Mouse (Mus musculus): ENCODE measurements around the gene Kmt2b. TPM values are rescaled to one million over a fixed set of nuclear protein-coding genes. Genes with fewer than 3 reads are reported as not detected.

Gene Kmt2b
- total RNA-seq (2022) = 10 to 100 TPM; 44.1 to 60.2 (median 56.1) TPM

DNA sequence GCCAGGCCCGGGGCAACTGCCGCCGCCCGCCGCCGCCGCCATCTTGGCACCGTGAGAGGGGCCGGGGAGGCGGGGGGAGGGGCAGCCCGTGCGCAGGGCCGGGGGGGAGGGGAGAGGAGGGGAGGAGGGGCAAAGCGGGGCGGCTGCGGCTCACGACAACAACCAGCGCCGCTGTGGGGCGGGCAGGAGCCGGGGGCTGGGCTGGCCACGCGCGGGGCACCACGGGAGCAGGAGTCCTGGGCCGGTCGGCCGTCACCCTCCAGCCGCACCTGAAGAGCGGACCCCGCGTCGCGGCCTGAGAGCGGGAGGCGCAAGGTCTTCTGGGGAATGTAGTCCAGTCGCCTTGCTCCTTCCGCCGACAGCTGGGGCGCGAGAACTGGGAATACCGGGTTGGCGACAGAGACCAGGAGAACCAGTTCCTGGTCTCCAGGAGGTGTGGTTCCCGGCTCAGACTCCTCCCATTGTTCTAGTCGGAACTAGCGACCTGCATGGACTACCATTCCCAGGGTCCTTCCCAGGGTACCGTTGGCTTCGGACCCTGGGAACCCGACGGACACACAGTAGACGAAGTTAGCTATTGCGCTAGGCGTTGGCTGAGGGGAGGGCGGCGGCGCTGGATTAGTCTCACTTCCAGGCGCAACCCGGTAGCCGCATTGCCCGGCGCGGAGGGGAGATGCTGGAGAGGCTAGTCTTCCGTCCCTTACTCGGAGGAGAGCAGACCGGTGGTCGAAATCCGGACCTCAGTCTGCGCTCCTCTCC is at the start of gene Kmt2b:
Gene Kmt2b (minus strand): TSS at position 51 of the 759 bp plus-strand sequence.
- DNase-seq (ENCODE audit: low spot score in 2 of 2) = peak; percentile 96

- no peak for DNase-seq (ENCODE audit: low spot score in 2 of 2)
These were observed 47.9 kb upstream of the Kmt2b start for GRCm38 (mm10) chr7:30636395-30636794.

DNA sequence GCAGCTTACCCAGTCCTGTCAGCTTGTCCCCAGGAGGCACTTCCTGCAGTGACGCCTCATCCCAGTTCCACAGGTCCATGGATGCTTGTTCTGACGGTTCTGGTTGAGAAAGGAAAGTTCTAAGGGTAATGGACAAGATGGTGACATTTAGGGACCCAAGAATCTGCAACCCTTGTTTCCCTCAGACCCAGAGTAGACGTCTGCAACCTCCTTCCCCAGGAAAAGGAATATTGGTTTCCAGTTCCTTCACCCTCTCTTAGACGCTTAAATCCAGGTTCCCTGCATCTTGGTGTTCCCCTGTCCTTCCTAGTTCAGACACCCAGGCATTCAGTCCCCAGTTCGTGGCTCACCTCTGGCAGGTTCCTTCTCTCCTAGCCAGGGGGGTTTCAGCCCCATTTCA is 47.2 kb upstream of the Kmt2b start, which contains the start of gene Etv2:
Gene Etv2 (minus strand): TSS at position 101 of the 400 bp plus-strand sequence.
- DNase-seq (ENCODE audit: low spot score in 2 of 2) = no peak

DNA sequence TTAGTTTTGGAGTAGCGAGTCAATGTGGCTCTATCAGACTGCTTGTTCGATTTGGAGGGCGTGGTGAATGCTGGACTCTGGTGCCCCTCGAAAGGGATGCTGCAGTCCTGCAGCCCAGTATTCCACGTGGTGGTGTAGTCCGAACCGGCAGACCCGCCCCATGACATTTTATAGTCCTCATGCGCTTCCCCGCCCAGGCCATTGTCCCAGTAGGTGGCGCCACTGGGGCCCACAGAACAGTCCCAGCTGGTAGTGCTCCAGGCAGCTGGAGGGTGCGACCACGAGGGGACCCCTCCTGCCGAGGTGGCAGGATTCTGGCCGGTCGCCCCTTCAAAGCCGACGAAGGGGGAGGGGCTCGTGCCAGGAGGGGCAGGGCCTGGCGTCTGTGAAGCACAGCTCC is 46.1 kb upstream of the Kmt2b start:
- DNase-seq (ENCODE audit: low spot score in 2 of 2) = no peak

DNA sequence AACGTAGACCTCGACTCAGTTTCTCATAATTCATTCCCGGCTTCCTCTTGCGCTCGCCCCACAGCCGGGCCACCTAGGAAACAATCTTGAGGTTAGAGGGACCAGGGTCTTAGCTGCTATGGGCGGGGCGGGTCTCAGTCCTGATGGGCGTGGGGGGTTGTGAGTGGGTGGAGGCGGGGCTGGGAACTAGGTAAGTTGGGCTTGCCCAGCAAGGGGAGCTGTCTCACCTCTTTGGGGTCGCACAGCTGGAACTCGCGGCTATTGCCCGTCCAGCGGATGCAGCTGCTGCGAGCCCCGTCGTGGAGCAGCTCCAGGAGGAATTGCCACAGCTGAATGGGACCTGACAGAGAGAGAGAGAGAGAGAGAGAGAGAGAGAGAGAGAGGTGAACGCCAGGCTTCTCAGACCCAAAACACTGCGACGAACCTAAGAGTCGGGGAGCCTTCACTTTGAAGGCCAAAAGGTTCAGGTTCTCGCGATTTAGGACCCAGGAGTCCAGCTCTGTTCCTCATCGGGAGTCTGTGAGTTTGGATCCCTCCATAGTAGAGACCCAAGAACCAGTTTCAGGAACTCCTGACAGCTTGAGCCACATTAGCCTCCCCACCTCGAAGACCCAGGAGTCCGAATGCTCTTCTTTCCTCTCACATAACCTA is 45.4 kb upstream of the Kmt2b start:
- DNase-seq (ENCODE audit: low spot score in 2 of 2) = no peak

- DNase-seq (ENCODE audit: low spot score in 2 of 2) = no peak
These were observed 40.5 kb upstream of the Kmt2b start for GRCm38 (mm10) chr7:30629013-30629412.

DNA sequence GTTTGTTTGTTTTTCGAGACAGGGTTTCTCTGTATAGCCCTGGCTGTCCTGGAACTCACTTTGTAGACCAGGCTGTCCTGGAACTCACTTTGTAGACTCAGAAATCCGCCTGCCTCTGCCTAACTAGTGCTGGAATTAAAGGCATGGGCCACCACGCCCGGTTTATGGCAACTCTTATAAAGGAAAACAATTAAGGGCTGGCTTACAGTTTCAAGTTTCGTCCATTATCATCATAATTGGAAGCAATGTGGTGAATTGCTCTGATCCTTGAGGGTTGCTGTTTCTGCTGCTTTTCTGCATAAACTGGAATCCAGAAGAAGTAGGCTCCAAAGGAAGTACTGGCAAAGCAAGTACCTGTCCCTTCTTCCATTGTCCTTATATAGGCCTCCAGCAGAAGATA is 38.1 kb upstream of the Kmt2b start:
- DNase-seq (ENCODE audit: low spot score in 2 of 2) = no peak

DNA sequence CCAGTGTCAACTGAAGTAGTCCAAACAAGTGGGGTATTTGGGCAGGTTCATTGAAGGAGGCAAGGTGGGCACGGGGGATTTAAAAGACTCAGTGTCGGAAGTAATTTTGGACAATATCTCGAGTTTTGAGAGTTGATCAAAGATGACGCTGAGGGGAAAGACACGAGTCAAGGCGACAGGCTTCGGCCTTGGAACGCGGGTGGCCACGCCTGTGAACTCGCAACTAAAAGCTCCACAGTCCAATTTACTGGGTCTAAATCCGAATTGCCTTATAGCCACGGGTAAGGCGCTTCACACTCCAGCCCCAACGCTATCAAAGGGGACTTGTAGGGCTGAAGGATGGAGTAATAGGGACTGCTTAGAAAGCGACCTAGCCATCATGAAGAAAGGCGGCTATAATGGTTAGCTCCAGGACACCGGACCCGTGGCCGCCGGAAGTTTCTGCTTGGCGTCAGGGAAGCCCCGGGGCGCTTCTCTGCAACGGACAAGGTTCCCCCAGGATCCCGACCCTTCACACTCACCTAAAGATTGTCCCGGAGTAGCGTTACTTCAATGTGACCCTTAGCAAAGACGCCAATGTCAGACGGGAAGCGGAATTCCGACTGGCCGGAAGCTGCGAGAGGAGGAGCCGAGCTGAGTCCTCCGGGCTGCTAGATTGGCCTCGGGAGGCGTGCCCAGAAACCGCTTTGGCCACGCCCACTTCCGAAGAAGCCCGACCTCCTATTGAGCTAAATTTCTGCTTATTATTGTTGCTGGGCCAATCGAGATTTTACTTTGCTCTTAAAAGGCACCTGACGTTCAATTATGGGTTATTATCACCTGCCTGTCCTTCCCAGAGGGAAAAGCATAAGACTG is 37.2 kb upstream of the Kmt2b start, which contains the start of gene Cox6b1:
Gene Cox6b1 (minus strand): TSS at position 622 of the 855 bp plus-strand sequence.
- DNase-seq (ENCODE audit: low spot score in 2 of 2) = peak; percentile 82 to 83

DNA sequence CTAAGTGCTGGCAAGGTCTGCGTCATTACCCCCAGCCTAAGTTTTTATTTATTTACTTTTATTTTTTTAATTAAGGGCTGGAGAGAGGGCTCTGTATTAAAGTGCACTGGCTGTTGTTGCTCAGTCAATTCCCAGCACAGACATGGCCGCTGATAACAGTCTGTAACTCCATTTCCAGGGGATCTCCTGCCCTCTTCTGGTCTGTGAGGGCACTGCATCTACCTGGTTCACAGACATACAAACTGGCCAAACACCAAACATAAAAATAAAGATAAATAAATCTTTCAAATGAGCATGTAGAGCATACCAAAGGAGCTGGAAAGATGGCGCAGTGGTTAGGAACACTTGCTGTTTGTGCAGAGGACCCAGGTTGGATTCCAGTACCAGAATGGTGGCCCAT is 30.7 kb upstream of the Kmt2b start:
- no peak for DNase-seq (ENCODE audit: low spot score in 2 of 2)

DNA sequence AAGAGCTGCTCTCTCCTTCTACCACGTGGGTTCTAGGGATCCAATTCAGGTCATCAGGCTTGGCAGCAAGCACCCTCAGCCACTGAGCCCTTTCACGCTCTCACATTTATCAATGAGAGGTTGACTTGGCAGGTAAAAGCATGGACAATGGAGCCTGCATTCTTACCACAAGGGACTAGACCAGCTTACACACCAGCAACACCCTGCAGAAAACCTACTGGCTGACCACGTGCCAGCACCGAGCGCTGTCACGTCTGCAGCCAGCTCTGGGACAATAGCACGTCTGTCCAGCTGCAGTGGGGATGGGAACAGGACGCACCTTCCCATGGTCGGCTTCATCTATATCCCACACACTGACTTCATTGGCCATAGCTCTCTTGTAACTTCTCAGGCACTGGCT is 30.1 kb upstream of the Kmt2b start:
- DNase-seq (ENCODE audit: low spot score in 2 of 2) = no peak

GRCm38 (mm10) chr7:30615049-30615760 is 26.7 kb upstream of the Kmt2b start:
- DNase-seq (ENCODE audit: low spot score in 2 of 2) = no peak

DNA sequence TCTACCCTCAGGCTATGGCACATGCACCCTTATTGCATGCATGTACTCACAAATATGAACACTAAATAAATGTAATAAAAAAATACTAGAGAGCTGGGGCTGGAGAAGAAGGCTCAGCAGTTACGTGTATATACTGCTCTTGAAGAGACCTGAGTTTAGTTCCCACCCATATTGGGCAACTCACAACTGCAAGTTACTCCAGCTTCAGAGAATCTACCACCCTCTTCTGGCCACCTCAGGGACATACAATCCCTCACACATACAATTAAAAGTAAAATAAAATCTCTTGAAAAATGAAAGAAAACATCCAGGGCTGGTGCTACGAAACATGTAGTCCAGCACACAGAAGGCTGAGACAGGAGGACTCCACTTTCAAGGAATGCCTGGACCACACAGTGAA is 25.9 kb upstream of the Kmt2b start:
- no peak for DNase-seq (ENCODE audit: low spot score in 2 of 2)

DNA sequence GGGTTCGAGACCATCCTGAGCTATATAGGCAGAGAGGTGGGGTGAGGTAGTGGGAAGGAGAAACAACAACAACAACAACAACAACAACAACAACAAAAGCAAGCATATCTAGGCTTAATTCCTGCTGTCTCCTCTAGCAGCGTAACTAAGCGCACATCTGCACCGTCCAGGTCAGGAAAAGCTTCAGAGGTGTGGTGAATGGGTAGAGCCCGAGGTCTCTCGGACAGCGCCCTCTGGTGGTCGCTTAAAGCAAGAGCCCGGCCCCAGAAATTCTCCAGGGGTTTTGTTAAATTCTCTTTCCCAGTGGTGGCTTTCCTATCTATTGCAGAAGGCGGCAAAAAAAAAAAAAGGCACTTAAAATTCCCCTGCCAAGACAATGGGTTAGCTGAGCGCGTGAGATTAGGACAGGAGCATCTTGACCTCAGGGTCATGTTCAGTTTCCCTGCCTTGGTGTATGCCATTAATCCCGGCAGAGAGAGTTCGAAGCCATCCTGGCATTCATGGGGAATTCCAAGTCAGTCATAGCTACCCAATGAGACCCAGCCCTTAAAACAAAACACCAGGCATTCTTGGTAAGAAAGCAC is 25.1 kb upstream of the Kmt2b start:
- DNase-seq (ENCODE audit: low spot score in 2 of 2) = peak in 1 of 2 experiments; percentile 30

- no peak for DNase-seq (ENCODE audit: low spot score in 2 of 2)
These were observed 24.3 kb upstream of the Kmt2b start, which contains the start of gene Upk1a for GRCm38 (mm10) chr7:30612654-30613402. TSS of gene Upk1a (minus strand) at chr7:30612847.

DNA sequence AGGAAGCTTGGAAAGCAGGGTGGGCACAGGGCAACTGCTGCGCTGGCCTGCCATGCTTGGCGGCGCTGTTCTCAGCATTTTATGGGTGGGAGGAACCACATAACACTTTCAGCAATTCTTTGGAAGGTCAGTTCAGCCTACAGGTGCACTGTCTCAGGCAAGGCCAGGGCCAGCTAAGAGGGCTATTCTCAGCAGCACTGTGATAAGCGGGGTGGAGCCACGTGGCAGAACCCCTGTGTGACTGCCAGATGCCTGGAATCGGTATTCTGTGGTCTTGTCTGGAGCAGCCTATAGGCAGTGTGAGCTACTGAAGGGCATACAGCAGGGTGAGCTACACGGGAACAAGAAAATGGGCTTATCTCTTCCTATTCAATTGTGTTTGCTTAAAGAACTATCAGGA is 21.5 kb upstream of the Kmt2b start:
- DNase-seq (ENCODE audit: low spot score in 2 of 2) = no peak

- no peak for DNase-seq (ENCODE audit: low spot score in 2 of 2)
These were observed 19.9 kb upstream of the Kmt2b start for GRCm38 (mm10) chr7:30608476-30608875.

GRCm38 (mm10) chr7:30607706-30608309 is 19.3 kb upstream of the Kmt2b start:
- DNase-seq (ENCODE audit: low spot score in 2 of 2) = no peak

DNA sequence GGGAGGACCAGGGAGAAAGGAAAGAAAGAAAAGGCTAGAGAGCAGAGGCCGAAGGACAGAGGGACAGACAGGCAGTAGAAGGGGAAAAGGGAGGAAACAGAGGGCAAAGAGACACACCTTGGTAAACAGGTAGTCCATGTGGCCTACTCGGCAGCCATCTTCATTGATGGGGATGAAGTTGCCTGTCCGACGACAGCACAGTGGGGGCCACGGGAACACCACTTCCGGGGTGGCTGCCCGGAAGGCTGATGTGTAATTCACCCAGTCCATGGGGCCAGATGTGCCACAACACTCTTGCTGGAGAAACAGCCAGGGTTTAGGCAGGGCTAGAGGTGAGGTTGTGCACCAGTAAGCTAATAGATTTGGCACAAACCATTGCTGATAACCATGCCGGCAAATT is 16.4 kb upstream of the Kmt2b start:
- no peak for DNase-seq (ENCODE audit: low spot score in 2 of 2)

- no peak for DNase-seq (ENCODE audit: low spot score in 2 of 2)
These were observed 15.9 kb upstream of the Kmt2b start for GRCm38 (mm10) chr7:30604424-30604823.

DNA sequence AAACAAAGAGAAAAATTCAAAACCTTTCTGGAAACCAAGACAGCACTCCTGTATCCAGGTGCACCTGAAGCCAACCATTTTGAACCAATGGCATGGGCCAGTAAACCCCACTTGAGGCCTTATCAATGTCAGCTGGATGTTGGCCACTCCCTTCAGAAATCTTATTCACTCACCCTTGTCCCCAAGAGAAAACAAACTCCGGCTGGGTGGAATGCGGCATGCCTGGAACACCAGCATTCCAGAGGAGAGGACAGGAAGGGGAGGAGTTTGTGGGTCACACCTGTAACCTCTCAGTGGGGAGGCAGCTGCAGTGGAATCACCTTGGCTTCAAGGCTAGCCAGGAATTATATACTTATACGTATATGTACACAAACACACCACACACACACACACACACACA is 14.1 kb upstream of the Kmt2b start:
- DNase-seq (ENCODE audit: low spot score in 2 of 2) = no peak

All from layer of hippocampus, adult 8-10 months (tissue).